Mouse (Mus musculus) neural tube, embryonic 15.5 days (tissue): Measurements from ENCODE around the gene Gm49630. TPM values are rescaled to one million over a fixed set of nuclear protein-coding genes. Genes with fewer than 3 reads are reported as not detected.

Experiments
- polyA plus RNA-seq: library from polyadenylated mRNA; unstranded; fragments of >200 nt; fragmentation: Nextera tagmentation; extraction: Ambion mirVana; gene quantifications from 2 replicates; pipeline ENCODE4 v1.2.1, GENCODE M21; 2015

Gene Gm49630
- polyA plus RNA-seq, 1 experiment from 2014 or later, result not detected

Other genes starting within 250 kb of the Gm49630 start
- gene Rps6ka2, start 201.9 kb downstream of the Gm49630 start, polyA plus RNA-seq, result 15.0 and 17.9 TPM in 2 replicates
- not detected in 2 replicates for gene Tcp10a, start 47.3 kb downstream of the Gm49630 start, polyA plus RNA-seq
- not detected in 2 replicates for gene Ttll2, start 19.3 kb downstream of the Gm49630 start, polyA plus RNA-seq
- gene Unc93a2, start 13.5 kb upstream of the Gm49630 start, polyA plus RNA-seq, result 0.10 TPM in 1 of 2 replicates, not detected in the other